Mouse (Mus musculus) forebrain, embryonic 15.5 days (tissue): ENCODE results near the gene Eef1akmt1. TPM values are rescaled to one million over a fixed set of nuclear protein-coding genes. Genes with fewer than 3 reads are reported as not detected.

Experiments used
- ATAC-seq: fragments of 200-750 bp; cut with Nextera tagmentation; replicated peaks from 2 replicates; pipeline ENCODE4 v1.8.0; 2017; ENCODE audit warnings: mild to moderate bottlenecking, moderate TSS enrichment, moderate library complexity
- H3K27ac ChIP-seq: fragments of 300-500 bp; sonication (generic); replicated peaks from 2 replicates; pipeline ENCODE4 v1.5.1; 2015; ENCODE audit warnings: mild to moderate bottlenecking, inconsistent platforms
- H3K27me3 ChIP-seq: fragments of 300-500 bp; sonication (generic); 2 replicates; pipeline ENCODE4 v1.6.1; 2015; ENCODE audit warnings: inconsistent platforms
- H3K36me3 ChIP-seq: fragments of 300-500 bp; sonication (generic); 2 replicates; pipeline ENCODE4 v1.6.1; 2015; ENCODE audit warnings: mild to moderate bottlenecking, inconsistent platforms
- H3K4me1 ChIP-seq: fragments of 300-500 bp; sonication (generic); 2 replicates; pipeline ENCODE4 v1.6.1; 2015; ENCODE audit warnings: inconsistent platforms
- H3K4me2 ChIP-seq: fragments of 300-500 bp; sonication (generic); replicated peaks from 2 replicates; pipeline ENCODE4 v1.6.1; 2015; ENCODE audit warnings: mild to moderate bottlenecking, inconsistent platforms
- H3K4me3 ChIP-seq: fragments of 300-500 bp; sonication (generic); 2 replicates; pipeline ENCODE4 v1.5.1; 2015; ENCODE audit warnings: mild to moderate bottlenecking, inconsistent platforms
- H3K9ac ChIP-seq: fragments of 300-500 bp; sonication (generic); replicated peaks from 2 replicates; pipeline ENCODE4 v1.6.1; 2015; ENCODE audit warnings: mild to moderate bottlenecking, inconsistent platforms
- H3K9me3 ChIP-seq: fragments of 300-500 bp; sonication (generic); 2 replicates; pipeline ENCODE4 v1.6.1; 2016; ENCODE audit warnings: inconsistent platforms
- WGBS: fragments of 180-500 bp; shearing (Covaris S2); methylation state at CpG from one replicate; pipeline ENCODE4 v1.1.7; 2015; ENCODE audit warnings: mixed read lengths; 5-methylcytosine and 5-hydroxymethylcytosine counted together
- polyA plus RNA-seq: library from polyadenylated mRNA; unstranded; fragments of >200 nt; fragmentation: Nextera tagmentation; extraction: Ambion mirVana; gene quantifications from 2 replicates; pipeline ENCODE4 v1.2.1, GENCODE M21; 2015

The Eef1akmt1 gene
- polyA plus RNA-seq = 87.1 and 103 TPM in 2 replicates

- peak; percentile 100 for ATAC-seq
- peaks cover 6% of the 10 kb centered on the region for H3K4me1 ChIP-seq
- peak within 1 kb of the TSS; percentile 57 for H3K4me2 ChIP-seq
- no peaks in the 10 kb centered on the region for H3K9me3 ChIP-seq
- peak within 1 kb of the TSS; percentile 67 for H3K4me3 ChIP-seq
- 9% methylated on average over 35 of the region's 35 CpGs for WGBS
- H3K36me3 ChIP-seq = no peaks in the 10 kb centered on the region
- H3K27me3 ChIP-seq = no peaks in the 10 kb centered on the region
- H3K9ac ChIP-seq = peak within 1 kb of the TSS; percentile 67
- peak within 1 kb of the TSS; percentile 63 for H3K27ac ChIP-seq
Observed at GRCm38 (mm10) chr14:57571155-57572133, at the start of gene Eef1akmt1. TSS of gene Eef1akmt1 (minus strand) at chr14:57571612.

GRCm38 (mm10) chr14:57620598-57621236, 49.3 kb upstream of the Eef1akmt1 start:
- Histone ChIP-seq H3K4me2 (no peak overlapping the region), H3K9me3 (no peaks in the 10 kb centered on the region), H3K4me3 (no peak overlapping the region), H3K36me3 (peaks cover 6% of the 10 kb centered on the region; the same call in 1 of the 2 replicates), H3K27ac (no peak overlapping the region), H3K27me3 (no peaks in the 10 kb centered on the region), H3K9ac (no peak overlapping the region), H3K4me1 (peaks cover 20% of the 10 kb centered on the region)
- ATAC-seq = no peak
- 36% methylated on average over 4 of the region's 4 CpGs for WGBS

- no peak for ATAC-seq
- no peak overlapping the region for H3K4me2 ChIP-seq
- no peak overlapping the region for H3K4me3 ChIP-seq
- 0 out of 2 replicates have a peak, but pooled peaks cover 6% of the 10 kb centered on the region for H3K36me3 ChIP-seq
- H3K9me3 ChIP-seq = no peaks in the 10 kb centered on the region
- H3K9ac ChIP-seq = no peak overlapping the region
- 44% methylated on average over 2 of the region's 2 CpGs for WGBS
- peaks cover 21% of the 10 kb centered on the region for H3K4me1 ChIP-seq
- no peak overlapping the region for H3K27ac ChIP-seq
- no peaks in the 10 kb centered on the region for H3K27me3 ChIP-seq
Observed at GRCm38 (mm10) chr14:57619487-57619886, 48.1 kb upstream of the Eef1akmt1 start.

GRCm38 (mm10) chr14:57617675-57618074, 46.3 kb upstream of the Eef1akmt1 start:
- no peak overlapping the region for H3K4me2 ChIP-seq
- H3K36me3 ChIP-seq = 0 out of 2 replicates have a peak, but pooled peaks cover 2% of the 10 kb centered on the region
- 95% methylated on average over 1 of the region's 1 CpGs for WGBS
- no peaks in the 10 kb centered on the region for H3K27me3 ChIP-seq
- no peak overlapping the region for H3K27ac ChIP-seq
- H3K4me1 ChIP-seq = peaks cover 21% of the 10 kb centered on the region
- no peak overlapping the region for H3K9ac ChIP-seq
- no peaks in the 10 kb centered on the region for H3K9me3 ChIP-seq
- no peak overlapping the region for H3K4me3 ChIP-seq
- no peak for ATAC-seq

- Histone ChIP-seq H3K27ac (no peak overlapping the region), H3K4me1 (peaks cover 12% of the 10 kb centered on the region), H3K4me3 (no peak overlapping the region), H3K36me3 (0 out of 2 replicates have a peak, but pooled peaks cover 2% of the 10 kb centered on the region), H3K9ac (no peak overlapping the region), H3K27me3 (no peaks in the 10 kb centered on the region), H3K4me2 (no peak overlapping the region), H3K9me3 (no peaks in the 10 kb centered on the region)
- WGBS = 64% methylated on average over 6 of the region's 6 CpGs
- no peak for ATAC-seq
Observed at GRCm38 (mm10) chr14:57616339-57616965, 45.0 kb upstream of the Eef1akmt1 start.

GRCm38 (mm10) chr14:57615828-57616227, 44.4 kb upstream of the Eef1akmt1 start:
- H3K9me3 ChIP-seq = no peaks in the 10 kb centered on the region
- peaks cover 18% of the 10 kb centered on the region for H3K4me1 ChIP-seq
- no peak for ATAC-seq
- no peak overlapping the region for H3K4me3 ChIP-seq
- H3K9ac ChIP-seq = no peak overlapping the region
- no peak overlapping the region for H3K4me2 ChIP-seq
- 50% methylated on average over 6 of the region's 6 CpGs for WGBS
- no peaks in the 10 kb centered on the region for H3K27me3 ChIP-seq
- no peak overlapping the region for H3K27ac ChIP-seq
- 0 out of 2 replicates have a peak, but pooled peaks cover 2% of the 10 kb centered on the region for H3K36me3 ChIP-seq

- H3K9ac ChIP-seq = no peak overlapping the region
- H3K4me2 ChIP-seq = no peak overlapping the region
- no peaks in the 10 kb centered on the region for H3K9me3 ChIP-seq
- no peaks in the 10 kb centered on the region for H3K27me3 ChIP-seq
- 41% methylated on average over 2 of the region's 2 CpGs for WGBS
- H3K4me1 ChIP-seq = peaks cover 44% of the 10 kb centered on the region
- H3K36me3 ChIP-seq = 0 out of 2 replicates have a peak, but pooled peaks cover 2% of the 10 kb centered on the region
- H3K27ac ChIP-seq = no peak overlapping the region
- H3K4me3 ChIP-seq = no peak overlapping the region
- ATAC-seq = no peak
Observed at GRCm38 (mm10) chr14:57611034-57611433, 39.6 kb upstream of the Eef1akmt1 start.

- H3K4me2 ChIP-seq = no peak overlapping the region
- no peak overlapping the region for H3K4me3 ChIP-seq
- H3K36me3 ChIP-seq = 0 out of 2 replicates have a peak, but pooled peaks cover 4% of the 10 kb centered on the region
- no peaks in the 10 kb centered on the region for H3K27me3 ChIP-seq
- 0 out of 2 replicates have a peak, but pooled peaks have one; percentile 23 for ATAC-seq
- 52% methylated on average over 4 of the region's 4 CpGs for WGBS
- H3K4me1 ChIP-seq = peaks cover 42% of the 10 kb centered on the region
- peak overlapping the region; percentile 70 for H3K27ac ChIP-seq
- H3K9me3 ChIP-seq = no peaks in the 10 kb centered on the region
- H3K9ac ChIP-seq = no peak overlapping the region
Observed at GRCm38 (mm10) chr14:57609816-57610329, 38.5 kb upstream of the Eef1akmt1 start.

- peak; percentile 93 for ATAC-seq
- Histone ChIP-seq H3K4me3 (no peak overlapping the region), H3K27me3 (no peaks in the 10 kb centered on the region), H3K4me2 (no peak overlapping the region), H3K27ac (peak overlapping the region; percentile 51; the same call in 1 of the 2 replicates), H3K4me1 (peaks cover 44% of the 10 kb centered on the region), H3K9me3 (no peaks in the 10 kb centered on the region), H3K9ac (no peak overlapping the region), H3K36me3 (peaks cover 15% of the 10 kb centered on the region; the same call in 1 of the 2 replicates)
- WGBS = 0% methylated on average over 1 of the region's 1 CpGs
Observed at GRCm38 (mm10) chr14:57607500-57607899, 36.1 kb upstream of the Eef1akmt1 start.

- peak overlapping the region; percentile 48; the same call in 1 of the 2 replicates for H3K27ac ChIP-seq
- 52% methylated on average over 8 of the region's 8 CpGs for WGBS
- no peaks in the 10 kb centered on the region for H3K27me3 ChIP-seq
- peaks cover 44% of the 10 kb centered on the region for H3K4me1 ChIP-seq
- no peak overlapping the region for H3K9ac ChIP-seq
- ATAC-seq = 0 out of 2 replicates have a peak, but pooled peaks have one; percentile 23
- no peak overlapping the region for H3K4me3 ChIP-seq
- no peak overlapping the region for H3K4me2 ChIP-seq
- peaks cover 21% of the 10 kb centered on the region for H3K36me3 ChIP-seq
- no peaks in the 10 kb centered on the region for H3K9me3 ChIP-seq
Observed at GRCm38 (mm10) chr14:57606663-57607365, 35.4 kb upstream of the Eef1akmt1 start.

GRCm38 (mm10) chr14:57593279-57593678, 21.9 kb upstream of the Eef1akmt1 start:
- ATAC-seq = no peak

More at GRCm38 (mm10) chr14:57593279-57593678, 21.9 kb upstream of the Eef1akmt1 start:
- Histone ChIP-seq H3K9ac (no peak overlapping the region), H3K36me3 (peaks cover 56% of the 10 kb centered on the region), H3K4me2 (no peak overlapping the region), H3K9me3 (no peaks in the 10 kb centered on the region), H3K27me3 (no peaks in the 10 kb centered on the region), H3K4me1 (no peaks in the 10 kb centered on the region), H3K27ac (no peak overlapping the region), H3K4me3 (no peak overlapping the region)
- WGBS = 93% methylated on average over 5 of the region's 5 CpGs
